Comparison of ENCODE assay signal across 7 mouse cellular contexts in genomic region chr12:3833851-3834273, GRCm38 (mm10). TPM values are rescaled to one million over a fixed set of nuclear protein-coding genes. Genes with fewer than 3 reads are reported as not detected.
A peak's percentile ranks its signal among the peaks of the same experiment; 100 is the strongest.
DNase-seq lines count a peak whose midpoint lies in the region; ATAC-seq and TF ChIP-seq lines count a peak whose summit lies in the region.

No protein-coding gene starts in this region.

- H3K4me2 ChIP-seq in liver, embryonic 14.5 days (ENCODE audit: low read depth) = peak overlapping the region; percentile 39; the same call in 1 of the 2 replicates
- H3K4me2 ChIP-seq in neural tube, embryonic 12.5 days (replicated peaks) = peak overlapping the region; percentile 50

- no peak for TF ChIP-seq EP300 in liver, embryonic 14.5 days (IDR thresholded peaks at IDR 0.05; ENCODE audit: low read depth)

- no peak overlapping the region for H3K9ac ChIP-seq in liver, embryonic 14.5 days (replicated peaks)
- peak overlapping the region; percentile 44 for H3K9ac ChIP-seq in neural tube, embryonic 12.5 days

- peak; percentile 62 for ATAC-seq in frontal cortex, adult (ENCODE audit: low TSS enrichment)
- no peak; the same call in 1 of the 2 replicates for ATAC-seq in liver, embryonic 14.5 days (ENCODE audit: insufficient read depth)
- ATAC-seq in neural tube, embryonic 12.5 days (ENCODE audit: low FRiP score, low read depth) = peak; percentile 84

- peaks cover 13% of the 10 kb centered on the region for H3K4me1 ChIP-seq in brown adipose tissue, adult 24 weeks (ENCODE audit: control insufficient read depth, insufficient read depth, insufficient read length, low read length)
- H3K4me1 ChIP-seq in liver, embryonic 14.5 days (replicated peaks; ENCODE audit: control insufficient read depth in 2 of 2, insufficient read depth in 2 of 2, low read length in 1 of 2) = peaks cover 0 to 3% of the 10 kb centered on the region in 2 experiments; a peak in 1 of 4 replicates
- peaks cover 32% of the 10 kb centered on the region for H3K4me1 ChIP-seq in neural tube, embryonic 12.5 days

- intact Hi-C loops in heart, postnatal 36 days (cut with DNase I) = loop anchor here (1.0 to 2.0 kb wide), 3 partner anchors 17 to 33 kb away; no protein-coding TSS in a partner anchor

- WGBS in liver, embryonic 14.5 days (ENCODE audit: insufficient replicate concordance) = 11% methylated on average over 8 of the region's 8 CpGs
- WGBS in neural tube, embryonic 12.5 days = 5% methylated on average over 8 of the region's 8 CpGs

- no peaks in the 10 kb centered on the region for H3K27me3 ChIP-seq in liver, embryonic 14.5 days (ENCODE audit: control insufficient read depth, insufficient read depth, low read length)
- no peaks in the 10 kb centered on the region for H3K27me3 ChIP-seq in neural tube, embryonic 12.5 days (replicated peaks)

- TF ChIP-seq CTCF in liver, embryonic 14.5 days (IDR thresholded peaks at IDR 0.05; ENCODE audit: low read depth) = no peak

- no peaks in the 10 kb centered on the region for H3K36me3 ChIP-seq in liver, embryonic 14.5 days (replicated peaks; ENCODE audit: control insufficient read depth, insufficient read depth, low read depth)
- peaks cover 20% of the 10 kb centered on the region; the same call in 1 of the 2 replicates for H3K36me3 ChIP-seq in neural tube, embryonic 12.5 days

- H3K4me3 ChIP-seq in brown adipose tissue, adult 24 weeks (ENCODE audit: insufficient read depth, low read depth, low read length) = peak overlapping the region; percentile 45
- no peak overlapping the region for H3K4me3 ChIP-seq in liver, embryonic 14.5 days (ENCODE audit: insufficient read depth in 1 of 2, low read depth in 2 of 2, low read length in 2 of 2)
- 0 out of 2 replicates have a peak overlapping the region, but pooled peaks have one; percentile 3 for H3K4me3 ChIP-seq in neural tube, embryonic 12.5 days

- no peaks in the 10 kb centered on the region for H3K9me3 ChIP-seq in liver, embryonic 14.5 days (ENCODE audit: control insufficient read depth, low read length)
- no peaks in the 10 kb centered on the region for H3K9me3 ChIP-seq in neural tube, embryonic 12.5 days

- peak overlapping the region; percentile 87 for H3K27ac ChIP-seq in brown adipose tissue, adult 24 weeks (replicated peaks; ENCODE audit: low read depth, low read length)
- no peak overlapping the region for H3K27ac ChIP-seq in liver, embryonic 14.5 days
- H3K27ac ChIP-seq in neural tube, embryonic 12.5 days = 0 out of 2 replicates have a peak overlapping the region, but pooled peaks have one; percentile 20

- DNase-seq in heart, postnatal 36 days = peak; percentile 75 to 78
- DNase-seq in kidney, postnatal 4 days = peak; percentile 80 to 87
- DNase-seq in liver, embryonic 14.5 days (ENCODE audit: low read depth in 3 of 3, low spot score in 3 of 3) = no peak
- DNase-seq in thymus, postnatal 10 days (ENCODE audit: low spot score in 2 of 2) = peak; percentile 38

RNA-seq across cellular contexts. Expression of gene Dnmt3a, which starts 28.1 kb away (rescaled TPM):
- polyA plus RNA-seq in brown adipose tissue, adult 24 weeks (2012; ENCODE audit: insufficient read depth, insufficient read length, missing spikeins) = 11.8 and 12.6 TPM in 2 replicates
- total RNA-seq in heart, postnatal 36 days (2021) = 10 to 100 TPM; 71.7 to 75.8 TPM
- polyA plus RNA-seq in liver, embryonic 14.5 days (2012; rRNA removed) = 5.2 and 5.3 TPM in 2 replicates
- 12.8 and 14.1 TPM in 2 replicates for polyA plus RNA-seq in liver, embryonic 14.5 days (2014; fragmentation: Nextera tagmentation; extraction: Ambion mirVana)
- 146 and 175 TPM in 2 replicates for polyA plus RNA-seq in neural tube, embryonic 12.5 days (2016; fragmentation: Nextera tagmentation; extraction: Ambion mirVana)

Comparison
In these comparisons a context has a peak if more than half of its experiments do, and no peak if none do; other contexts are left out.
1. H3K4me3 ChIP-seq: peak in brown adipose tissue, adult 24 weeks (single experiment) and neural tube, embryonic 12.5 days (single experiment); none in liver, embryonic 14.5 days (0 of 2).
2. DNase-seq: peak in heart, postnatal 36 days (2 of 2), kidney, postnatal 4 days (2 of 2) and thymus, postnatal 10 days (2 of 2); none in liver, embryonic 14.5 days (0 of 3).